Mouse (Mus musculus): ENCODE results near the gene Moap1. TPM values are rescaled to one million over a fixed set of nuclear protein-coding genes. Genes with fewer than 3 reads are reported as not detected.

Moap1 gene
- polyA plus RNA-seq, 1 experiment from 2014 or later = 32.6 TPM

- Histone ChIP-seq H3K4me1 (peaks cover 34% of the 10 kb centered on the region), H3K9me3 (no peaks in the 10 kb centered on the region), H3K27ac (no peak overlapping the region), H3K4me3 (peak overlapping the region; percentile 74), H3K4me2 (replicated peaks) (peak overlapping the region; percentile 92), H3K9ac (peak overlapping the region; percentile 71), H3K36me3 (no peaks in the 10 kb centered on the region), H3K27me3 (no peaks in the 10 kb centered on the region)
- ATAC-seq (ENCODE audit: insufficient number of reproducible peaks, insufficient read depth, low FRiP score, low TSS enrichment) = peak; percentile 5; the same call in 1 of the 2 replicates
- WGBS = 4% methylated on average over 17 of the region's 17 CpGs
Observed at GRCm38 (mm10) chr12:102703921-102704408, 39.5 kb downstream of the Moap1 start.

- ATAC-seq (ENCODE audit: insufficient number of reproducible peaks, insufficient read depth, low FRiP score, low TSS enrichment) = no peak
- Histone ChIP-seq H3K36me3 (no peaks in the 10 kb centered on the region), H3K4me1 (peaks cover 40% of the 10 kb centered on the region), H3K27me3 (no peaks in the 10 kb centered on the region), H3K4me2 (replicated peaks) (peak overlapping the region; percentile 92), H3K4me3 (peak overlapping the region; percentile 74), H3K9me3 (no peaks in the 10 kb centered on the region), H3K9ac (no peak overlapping the region; the same call in none of the 2 replicates), H3K27ac (no peak overlapping the region)
- WGBS = 38% methylated on average over 6 of the region's 6 CpGs
Observed at GRCm38 (mm10) chr12:102703441-102703840, 40.0 kb downstream of the Moap1 start.

- no peak overlapping the region; the same call in 1 of the 2 replicates for H3K9ac ChIP-seq
Observed at GRCm38 (mm10) chr12:102703111-102703412, 40.4 kb downstream of the Moap1 start.

GRCm38 (mm10) chr12:102702356-102703110, 40.9 kb downstream of the Moap1 start:
- peak overlapping the region; percentile 92 for H3K4me2 ChIP-seq (replicated peaks)
- no peak for ATAC-seq (ENCODE audit: insufficient number of reproducible peaks, insufficient read depth, low FRiP score, low TSS enrichment)
- 9% methylated on average over 15 of the region's 15 CpGs for WGBS
- no peaks in the 10 kb centered on the region for H3K9me3 ChIP-seq
- no peaks in the 10 kb centered on the region for H3K27me3 ChIP-seq
- no peaks in the 10 kb centered on the region for H3K36me3 ChIP-seq
- H3K9ac ChIP-seq = peak overlapping the region; percentile 1; the same call in 1 of the 2 replicates
- peak overlapping the region; percentile 74 for H3K4me3 ChIP-seq
- H3K4me1 ChIP-seq = peaks cover 49% of the 10 kb centered on the region
- H3K27ac ChIP-seq = peak overlapping the region; percentile 42; the same call in 1 of the 2 replicates

More at GRCm38 (mm10) chr12:102703111-102703412, 40.4 kb downstream of the Moap1 start:
- H3K27ac ChIP-seq = peak overlapping the region; percentile 42; the same call in 1 of the 2 replicates
- no peaks in the 10 kb centered on the region for H3K9me3 ChIP-seq
- 5% methylated on average over 4 of the region's 4 CpGs for WGBS
- H3K27me3 ChIP-seq = no peaks in the 10 kb centered on the region
- H3K36me3 ChIP-seq = no peaks in the 10 kb centered on the region
- H3K4me3 ChIP-seq = peak overlapping the region; percentile 74
- peak overlapping the region; percentile 92 for H3K4me2 ChIP-seq (replicated peaks)
- peaks cover 43% of the 10 kb centered on the region for H3K4me1 ChIP-seq
- ATAC-seq (ENCODE audit: insufficient number of reproducible peaks, insufficient read depth, low FRiP score, low TSS enrichment) = no peak

GRCm38 (mm10) chr12:102701691-102702207, 41.7 kb downstream of the Moap1 start:
- WGBS = 86% methylated on average over 5 of the region's 5 CpGs
- no peak overlapping the region for H3K27ac ChIP-seq
- H3K9ac ChIP-seq = no peak overlapping the region
- H3K9me3 ChIP-seq = no peaks in the 10 kb centered on the region
- H3K27me3 ChIP-seq = no peaks in the 10 kb centered on the region
- no peak overlapping the region; the same call in 1 of the 2 replicates for H3K4me2 ChIP-seq (replicated peaks)
- H3K4me3 ChIP-seq = no peak overlapping the region
- no peaks in the 10 kb centered on the region for H3K36me3 ChIP-seq
- peaks cover 52% of the 10 kb centered on the region for H3K4me1 ChIP-seq
- ATAC-seq (ENCODE audit: insufficient number of reproducible peaks, insufficient read depth, low FRiP score, low TSS enrichment) = no peak

GRCm38 (mm10) chr12:102700453-102700852, 43.0 kb downstream of the Moap1 start:
- Histone ChIP-seq H3K27ac (peak overlapping the region; percentile 12; the same call in 1 of the 2 replicates), H3K9me3 (no peaks in the 10 kb centered on the region)

GRCm38 (mm10) chr12:102699156-102699555, 44.3 kb downstream of the Moap1 start:
- H3K27me3 ChIP-seq = no peaks in the 10 kb centered on the region
- no peaks in the 10 kb centered on the region for H3K9me3 ChIP-seq
- H3K4me1 ChIP-seq = peaks cover 58% of the 10 kb centered on the region
- H3K9ac ChIP-seq = no peak overlapping the region
- no peak overlapping the region for H3K4me2 ChIP-seq (replicated peaks)
- no peak overlapping the region for H3K4me3 ChIP-seq
- ATAC-seq (ENCODE audit: insufficient number of reproducible peaks, insufficient read depth, low FRiP score, low TSS enrichment) = no peak
- WGBS = 36% methylated on average over 1 of the region's 1 CpGs
- no peaks in the 10 kb centered on the region for H3K36me3 ChIP-seq
- 0 out of 2 replicates have a peak overlapping the region, but pooled peaks have one; percentile 77 for H3K27ac ChIP-seq

More at GRCm38 (mm10) chr12:102700453-102700852, 43.0 kb downstream of the Moap1 start:
- Histone ChIP-seq H3K4me1 (peaks cover 59% of the 10 kb centered on the region), H3K9ac (no peak overlapping the region), H3K4me2 (replicated peaks) (no peak overlapping the region), H3K27me3 (no peaks in the 10 kb centered on the region), H3K36me3 (no peaks in the 10 kb centered on the region), H3K4me3 (no peak overlapping the region)
- ATAC-seq (ENCODE audit: insufficient number of reproducible peaks, insufficient read depth, low FRiP score, low TSS enrichment) = no peak
- WGBS = 54% methylated on average over 12 of the region's 12 CpGs

GRCm38 (mm10) chr12:102698089-102698684, 45.3 kb downstream of the Moap1 start:
- no peaks in the 10 kb centered on the region for H3K27me3 ChIP-seq
- WGBS = 50% methylated on average over 1 of the region's 1 CpGs
- no peaks in the 10 kb centered on the region for H3K36me3 ChIP-seq
- peak overlapping the region; percentile 77 for H3K27ac ChIP-seq
- H3K9me3 ChIP-seq = no peaks in the 10 kb centered on the region
- no peak overlapping the region for H3K4me2 ChIP-seq (replicated peaks)
- no peak for ATAC-seq (ENCODE audit: insufficient number of reproducible peaks, insufficient read depth, low FRiP score, low TSS enrichment)
- no peak overlapping the region for H3K4me3 ChIP-seq
- H3K4me1 ChIP-seq = peaks cover 50% of the 10 kb centered on the region
- H3K9ac ChIP-seq = no peak overlapping the region

GRCm38 (mm10) chr12:102697381-102697780, 46.1 kb downstream of the Moap1 start:
- H3K4me1 ChIP-seq = peaks cover 41% of the 10 kb centered on the region
- no peak overlapping the region for H3K27ac ChIP-seq
- no peak overlapping the region for H3K4me3 ChIP-seq
- no peak overlapping the region for H3K4me2 ChIP-seq (replicated peaks)
- ATAC-seq (ENCODE audit: insufficient number of reproducible peaks, insufficient read depth, low FRiP score, low TSS enrichment) = no peak
- no peak overlapping the region for H3K9ac ChIP-seq
- no peaks in the 10 kb centered on the region for H3K27me3 ChIP-seq
- WGBS = 75% methylated on average over 7 of the region's 7 CpGs
- H3K9me3 ChIP-seq = no peaks in the 10 kb centered on the region
- H3K36me3 ChIP-seq = no peaks in the 10 kb centered on the region

- H3K4me1 ChIP-seq = peaks cover 41% of the 10 kb centered on the region
- no peak overlapping the region for H3K4me2 ChIP-seq (replicated peaks)
- H3K27ac ChIP-seq = no peak overlapping the region
- no peak overlapping the region for H3K4me3 ChIP-seq
- H3K9ac ChIP-seq = no peak overlapping the region
- H3K36me3 ChIP-seq = no peaks in the 10 kb centered on the region
- no peaks in the 10 kb centered on the region for H3K27me3 ChIP-seq
- no peaks in the 10 kb centered on the region for H3K9me3 ChIP-seq
- WGBS = 90% methylated on average over 14 of the region's 14 CpGs
- ATAC-seq (ENCODE audit: insufficient number of reproducible peaks, insufficient read depth, low FRiP score, low TSS enrichment) = no peak
Observed at GRCm38 (mm10) chr12:102696635-102697354, 46.7 kb downstream of the Moap1 start.
